Mouse (Mus musculus): Measurements from ENCODE around the gene Cmtm1. TPM values are rescaled to one million over a fixed set of nuclear protein-coding genes. Genes with fewer than 3 reads are reported as not detected.
"Not testable (repeated sequence)": the region's sequence is repeated elsewhere in the genome, so short reads cannot be mapped to it uniquely, and the experiment has no call there.

The Cmtm1 gene
- total RNA-seq, 1 experiment = not detected

DNA sequence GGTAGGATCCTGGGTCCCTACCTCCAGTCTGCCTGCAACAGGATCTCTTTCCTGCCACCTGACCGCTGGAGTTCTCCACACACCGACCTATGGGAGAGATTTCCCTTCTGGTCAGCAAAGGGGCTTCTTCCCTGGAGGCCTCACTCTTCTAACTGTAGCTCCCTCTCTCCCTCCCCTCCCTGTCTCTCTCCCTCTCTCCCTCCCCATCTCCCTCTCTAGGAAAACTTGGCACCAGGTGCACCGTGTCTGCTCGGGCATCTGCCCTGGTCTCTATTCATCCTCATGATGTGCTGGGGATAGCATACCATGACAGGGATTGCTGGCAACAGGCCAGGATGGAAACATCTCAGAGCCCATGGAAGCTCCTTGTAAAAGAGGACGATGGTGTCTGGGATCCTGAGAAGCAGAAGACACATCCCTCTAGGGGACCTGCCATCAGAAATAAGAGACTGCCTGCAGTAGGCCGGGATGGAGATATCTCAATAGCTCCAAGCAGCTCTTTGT lies 41.0 kb downstream of the Cmtm1 start:
- Histone ChIP-seq H3K27ac (ENCODE audit: insufficient read depth, low read depth, low read length, poor library complexity, severe bottlenecking) (no peak overlapping the region), H3K4me3 (ENCODE audit: insufficient read depth in 1 of 2, low read depth in 1 of 2, low read length in 2 of 2, poor library complexity in 1 of 2, severe bottlenecking in 1 of 2) (no peak overlapping the region), H3K4me1 (ENCODE audit: control insufficient read depth in 2 of 2, insufficient read depth in 2 of 2, low read length in 2 of 2, poor library complexity in 1 of 2) (no peaks in the 10 kb centered on the region), H3K36me3 (ENCODE audit: control insufficient read depth, insufficient read depth, low read length, poor library complexity, severe bottlenecking) (peaks cover under 1% of the 10 kb centered on the region; the same call in 1 of the 2 replicates), H3K9ac (ENCODE audit: insufficient read depth, low read depth, low read length, poor library complexity, severe bottlenecking) (no peak overlapping the region), H3K9me3 (ENCODE audit: control insufficient read depth, insufficient read depth, low read depth, low read length) (peaks cover 1% of the 10 kb centered on the region; the same call in 1 of the 2 replicates)
- TF ChIP-seq CHD2 (IDR thresholded peaks at IDR 0.05; ENCODE audit: low read depth, low read length) (no peak), MAFK (IDR thresholded peaks at IDR 0.05; ENCODE audit: insufficient read depth, low read depth, low read length) (no peak), ZNF384 (IDR thresholded peaks at IDR 0.05; ENCODE audit: low read depth, low read length) (no peak), ZC3H11A (IDR thresholded peaks at IDR 0.05; ENCODE audit: borderline replicate concordance, low read depth, low read length) (no peak), HCFC1 (IDR thresholded peaks at IDR 0.05; ENCODE audit: borderline replicate concordance, insufficient read depth, low read length) (no peak)
- in situ Hi-C loops (cut with MboI; ENCODE audit: low sequenced_read_pairs in 2 of 2, unreplicated experiment in 2 of 2) = no loop called here
- DNase-seq (ENCODE audit: low read depth, low spot score) = no peak

DNA sequence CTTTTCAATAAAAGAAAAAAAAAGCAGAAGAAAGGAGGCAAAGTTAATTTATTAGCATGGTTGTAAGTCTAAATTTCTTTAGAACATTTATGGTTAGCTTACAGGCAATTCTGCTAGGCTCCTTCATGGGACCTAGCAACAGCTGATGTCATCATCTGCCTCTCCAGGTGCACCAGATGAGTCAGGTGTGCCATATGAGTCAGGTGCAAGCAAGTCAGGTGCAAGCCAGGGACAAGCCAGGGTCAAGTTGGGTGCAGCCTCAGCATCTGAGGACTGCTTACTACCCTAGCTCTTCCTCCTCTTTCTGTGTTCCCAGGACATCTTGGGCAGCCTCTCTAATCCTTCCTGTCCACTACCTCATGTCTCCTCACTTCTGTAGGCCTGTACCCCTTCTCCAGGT lies 41.6 kb downstream of the Cmtm1 start:
- H3K4me1 ChIP-seq (ENCODE audit: control insufficient read depth in 2 of 2, insufficient read depth in 2 of 2, low read length in 2 of 2, poor library complexity in 1 of 2) = no peaks in the 10 kb centered on the region
- no peak overlapping the region for H3K9ac ChIP-seq (ENCODE audit: insufficient read depth, low read depth, low read length, poor library complexity, severe bottlenecking)
- no peak overlapping the region for H3K4me3 ChIP-seq (ENCODE audit: insufficient read depth in 1 of 2, low read depth in 1 of 2, low read length in 2 of 2, poor library complexity in 1 of 2, severe bottlenecking in 1 of 2)
- in situ Hi-C loops (cut with MboI; ENCODE audit: low sequenced_read_pairs in 2 of 2, unreplicated experiment in 2 of 2) = no loop called here
- DNase-seq (ENCODE audit: low read depth, low spot score) = no peak
- peaks cover 3% of the 10 kb centered on the region for H3K36me3 ChIP-seq (ENCODE audit: control insufficient read depth, insufficient read depth, low read length, poor library complexity, severe bottlenecking)
- no peak for TF ChIP-seq HCFC1 (IDR thresholded peaks at IDR 0.05; ENCODE audit: borderline replicate concordance, insufficient read depth, low read length)
- no peak for TF ChIP-seq ZNF384 (IDR thresholded peaks at IDR 0.05; ENCODE audit: low read depth, low read length)
- TF ChIP-seq MAFK (IDR thresholded peaks at IDR 0.05; ENCODE audit: insufficient read depth, low read depth, low read length) = no peak
- TF ChIP-seq ZC3H11A (IDR thresholded peaks at IDR 0.05; ENCODE audit: borderline replicate concordance, low read depth, low read length) = no peak
- no peak for TF ChIP-seq CHD2 (IDR thresholded peaks at IDR 0.05; ENCODE audit: low read depth, low read length)
- H3K27ac ChIP-seq (ENCODE audit: insufficient read depth, low read depth, low read length, poor library complexity, severe bottlenecking) = no peak overlapping the region
- peaks cover 1% of the 10 kb centered on the region; the same call in 1 of the 2 replicates for H3K9me3 ChIP-seq (ENCODE audit: control insufficient read depth, insufficient read depth, low read depth, low read length)

DNA sequence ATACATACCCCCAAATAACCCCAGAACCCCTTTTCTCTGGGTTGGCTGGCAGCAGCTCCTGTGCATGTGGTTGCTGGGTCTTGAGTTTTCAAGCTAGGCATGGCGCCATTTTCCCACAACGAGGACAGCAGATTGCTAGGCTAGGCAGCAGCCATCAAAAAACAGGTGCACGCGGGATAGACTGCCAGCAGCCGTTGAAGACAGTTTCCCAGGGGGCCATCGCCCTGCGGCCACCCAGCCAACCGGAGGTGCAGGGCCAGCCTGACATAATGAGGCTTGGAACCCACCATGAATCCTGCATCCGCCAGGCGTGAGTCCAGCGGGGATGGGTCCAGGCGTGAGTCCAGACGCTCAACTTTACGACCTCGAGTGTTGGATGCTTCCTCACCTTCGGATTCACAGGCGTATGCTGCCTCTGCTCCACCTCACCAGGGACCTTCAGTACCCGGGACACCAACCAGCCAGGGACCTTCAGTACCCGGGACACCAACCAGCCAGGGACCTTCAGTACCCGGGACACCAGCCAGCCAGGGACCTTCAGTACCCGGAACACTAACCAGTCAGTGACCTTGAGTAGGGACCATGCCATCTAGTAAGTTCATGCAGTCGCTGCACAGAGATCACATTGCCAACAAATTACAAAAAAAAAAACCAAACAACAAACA lies 45.5 kb downstream of the Cmtm1 start:
- H3K36me3 ChIP-seq (ENCODE audit: control insufficient read depth, insufficient read depth, low read length, poor library complexity, severe bottlenecking); H3K4me1 ChIP-seq (ENCODE audit: control insufficient read depth in 2 of 2, insufficient read depth in 2 of 2, low read length in 2 of 2, poor library complexity in 1 of 2); H3K9me3 ChIP-seq (ENCODE audit: control insufficient read depth, insufficient read depth, low read depth, low read length); H3K4me3 ChIP-seq (ENCODE audit: insufficient read depth in 1 of 2, low read depth in 1 of 2, low read length in 2 of 2, poor library complexity in 1 of 2, severe bottlenecking in 1 of 2); H3K27ac ChIP-seq (ENCODE audit: insufficient read depth, low read depth, low read length, poor library complexity, severe bottlenecking); DNase-seq (ENCODE audit: low read depth, low spot score); in situ Hi-C loops (cut with MboI; ENCODE audit: low sequenced_read_pairs in 2 of 2, unreplicated experiment in 2 of 2); H3K9ac ChIP-seq (ENCODE audit: insufficient read depth, low read depth, low read length, poor library complexity, severe bottlenecking): not testable (repeated sequence)

DNA sequence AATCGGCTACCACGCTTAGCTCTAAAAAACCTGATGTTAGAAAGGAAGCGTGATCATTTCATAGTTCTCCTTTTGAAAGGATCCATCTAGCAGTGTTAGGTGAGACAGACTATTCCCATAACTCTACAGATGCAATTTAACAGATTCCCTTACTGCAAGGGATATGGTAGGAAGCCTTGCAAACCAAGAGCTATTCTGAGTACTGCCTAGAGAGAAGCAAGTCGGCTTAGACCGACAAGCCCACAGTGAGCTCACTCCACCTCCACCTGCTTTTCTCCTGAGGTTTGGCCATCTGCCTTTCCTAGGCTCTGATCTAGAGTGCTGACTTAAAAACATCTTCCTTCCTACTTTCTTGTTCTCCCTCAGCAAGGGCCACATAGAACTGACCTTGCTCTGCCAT lies 48.1 kb downstream of the Cmtm1 start:
- in situ Hi-C loops (cut with MboI; ENCODE audit: low sequenced_read_pairs in 2 of 2, unreplicated experiment in 2 of 2); H3K27ac ChIP-seq (ENCODE audit: insufficient read depth, low read depth, low read length, poor library complexity, severe bottlenecking); H3K36me3 ChIP-seq (ENCODE audit: control insufficient read depth, insufficient read depth, low read length, poor library complexity, severe bottlenecking); H3K9me3 ChIP-seq (ENCODE audit: control insufficient read depth, insufficient read depth, low read depth, low read length); H3K4me3 ChIP-seq (ENCODE audit: insufficient read depth in 1 of 2, low read depth in 1 of 2, low read length in 2 of 2, poor library complexity in 1 of 2, severe bottlenecking in 1 of 2); DNase-seq (ENCODE audit: low read depth, low spot score); H3K4me1 ChIP-seq (ENCODE audit: control insufficient read depth in 2 of 2, insufficient read depth in 2 of 2, low read length in 2 of 2, poor library complexity in 1 of 2); H3K9ac ChIP-seq (ENCODE audit: insufficient read depth, low read depth, low read length, poor library complexity, severe bottlenecking): not testable (repeated sequence)

DNA sequence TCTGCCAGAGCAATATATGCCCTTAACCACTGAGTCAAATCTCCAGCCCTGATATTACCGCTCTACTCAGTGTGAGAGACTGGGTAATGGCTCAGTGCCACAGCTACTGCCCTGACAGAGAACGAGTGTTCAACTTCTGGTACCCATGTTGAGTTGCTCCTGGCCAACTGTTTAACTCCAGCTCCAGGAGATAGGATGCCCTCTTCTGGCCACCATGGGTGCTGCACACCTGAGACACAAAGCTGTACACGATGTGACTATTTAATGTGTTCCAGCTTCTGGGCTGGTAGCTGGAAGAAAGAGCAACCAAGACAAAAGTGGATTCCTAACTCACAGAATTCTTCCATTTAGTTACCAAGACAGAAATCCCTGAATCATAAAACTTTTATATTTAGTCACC lies 56.9 kb downstream of the Cmtm1 start:
- no peaks in the 10 kb centered on the region; a peak in 1 of 4 replicates for H3K4me1 ChIP-seq (ENCODE audit: control insufficient read depth in 2 of 2, insufficient read depth in 2 of 2, low read length in 2 of 2, poor library complexity in 1 of 2)
- DNase-seq (ENCODE audit: low read depth, low spot score) = no peak
- TF ChIP-seq MAFK (IDR thresholded peaks at IDR 0.05; ENCODE audit: insufficient read depth, low read depth, low read length) = no peak
- TF ChIP-seq ZNF384 (IDR thresholded peaks at IDR 0.05; ENCODE audit: low read depth, low read length) = no peak
- TF ChIP-seq ZC3H11A (IDR thresholded peaks at IDR 0.05; ENCODE audit: borderline replicate concordance, low read depth, low read length) = no peak
- TF ChIP-seq HCFC1 (IDR thresholded peaks at IDR 0.05; ENCODE audit: borderline replicate concordance, insufficient read depth, low read length) = no peak
- TF ChIP-seq CHD2 (IDR thresholded peaks at IDR 0.05; ENCODE audit: low read depth, low read length) = no peak
- H3K36me3 ChIP-seq (ENCODE audit: control insufficient read depth, insufficient read depth, low read length, poor library complexity, severe bottlenecking) = no peaks in the 10 kb centered on the region
- no peak overlapping the region for H3K4me3 ChIP-seq (ENCODE audit: insufficient read depth in 1 of 2, low read depth in 1 of 2, low read length in 2 of 2, poor library complexity in 1 of 2, severe bottlenecking in 1 of 2)
- no peak overlapping the region for H3K27ac ChIP-seq (ENCODE audit: insufficient read depth, low read depth, low read length, poor library complexity, severe bottlenecking)
- in situ Hi-C loops (cut with MboI; ENCODE audit: low sequenced_read_pairs in 2 of 2, unreplicated experiment in 2 of 2) = no loop called here
- H3K9me3 ChIP-seq (ENCODE audit: control insufficient read depth, insufficient read depth, low read depth, low read length) = no peaks in the 10 kb centered on the region
- H3K9ac ChIP-seq (ENCODE audit: insufficient read depth, low read depth, low read length, poor library complexity, severe bottlenecking) = no peak overlapping the region

All from ES-E14 (cell line).